Mouse (Mus musculus): ENCODE results near the gene Dnajc16.
"Not testable (repeated sequence)": the region's sequence is repeated elsewhere in the genome, so short reads cannot be mapped to it uniquely, and the experiment has no call there.

The Dnajc16 gene

DNA sequence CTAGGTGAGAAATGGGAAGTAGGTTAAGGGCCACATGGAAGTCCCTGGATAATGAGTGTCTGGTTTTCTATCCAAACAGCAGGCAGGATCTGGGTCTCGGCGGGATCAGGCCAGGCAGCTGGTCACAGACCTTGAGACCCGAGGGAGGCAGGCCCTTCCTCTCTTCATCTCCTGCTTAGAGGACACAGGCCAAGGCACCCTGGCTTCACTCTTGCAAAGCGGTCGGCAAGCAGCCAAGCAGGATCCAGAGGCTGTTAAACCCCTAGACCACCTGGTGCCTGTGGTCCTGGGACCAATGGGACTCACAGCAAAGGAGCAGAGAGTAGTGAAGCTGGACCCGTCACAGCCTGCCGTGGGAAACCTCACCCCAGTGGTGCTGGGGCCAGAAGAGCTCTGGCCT is 5.6 kb upstream of the Dnajc16 start:
- in situ Hi-C loops (cut with MseI, MboI): no loop called here

DNA sequence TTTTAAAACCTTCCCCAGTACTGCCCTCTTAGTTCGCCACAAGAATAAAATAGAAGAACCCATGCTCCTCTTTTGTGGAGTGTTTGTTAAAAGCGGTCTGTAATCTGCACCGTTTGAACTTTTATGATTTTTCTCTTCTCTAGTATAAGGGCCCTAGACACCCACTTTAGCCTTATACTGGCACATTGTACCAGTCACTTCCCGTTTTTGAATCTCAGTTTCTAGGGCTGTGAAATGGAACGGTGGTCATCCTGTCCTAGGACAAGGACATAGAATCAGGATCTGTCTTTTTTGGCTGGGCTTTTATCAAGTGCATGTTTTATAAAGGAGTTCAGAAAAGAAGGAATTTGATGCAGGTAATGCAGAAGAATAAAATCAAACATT is 3.4 kb upstream of the Dnajc16 start:
- in situ Hi-C loops (cut with MseI, MboI): no loop called here

GRCm38 (mm10) chr4:141793282-141794151 is 2.8 kb upstream of the Dnajc16 start, which contains the start of gene Casp9:
Gene Casp9, plus strand, starts transcription at chr4:141793612.
- in situ Hi-C loops (cut with MseI, MboI): no loop called here

- in situ Hi-C loops (cut with MseI, MboI): no loop called here
Observed at GRCm38 (mm10) chr4:141792554-141793281, 2.0 kb upstream of the Dnajc16 start.

GRCm38 (mm10) chr4:141791951-141792350 is 1.2 kb upstream of the Dnajc16 start:
- in situ Hi-C loops (cut with MseI, MboI): no loop called here

DNA sequence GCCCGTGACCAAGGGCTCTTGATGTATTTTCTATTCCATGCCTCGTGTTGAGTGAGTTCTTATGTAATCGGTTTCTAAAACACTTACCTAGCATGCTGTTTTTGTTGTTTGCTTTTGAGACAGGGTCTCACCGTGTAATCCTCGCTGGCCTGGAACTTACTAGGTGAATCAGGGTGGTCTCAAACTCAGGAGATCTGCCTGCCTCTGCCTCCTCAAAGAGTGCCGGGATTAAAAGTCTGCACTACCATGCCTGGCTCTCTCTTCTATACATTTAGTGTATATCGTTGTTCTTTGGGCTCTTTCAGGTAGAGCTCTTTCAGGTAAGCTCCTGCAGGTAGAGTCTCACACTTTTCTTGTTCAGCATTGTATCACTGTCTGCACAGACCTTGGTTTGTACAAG is 755 bp upstream of the Dnajc16 start:
- in situ Hi-C loops (cut with MseI, MboI): no loop called here

- in situ Hi-C loops (cut with MseI, MboI): no loop called here
Observed at GRCm38 (mm10) chr4:141789564-141790218, 1.0 kb downstream of the Dnajc16 start.

GRCm38 (mm10) chr4:141787462-141787861 is 3.3 kb downstream of the Dnajc16 start:
- in situ Hi-C loops (cut with MseI, MboI): no loop called here

GRCm38 (mm10) chr4:141787046-141787445 is 3.7 kb downstream of the Dnajc16 start:
- in situ Hi-C loops (cut with MseI, MboI): no loop called here

- in situ Hi-C loops (cut with MseI, MboI): no loop called here
Observed at GRCm38 (mm10) chr4:141786141-141786540, 4.6 kb downstream of the Dnajc16 start.

DNA sequence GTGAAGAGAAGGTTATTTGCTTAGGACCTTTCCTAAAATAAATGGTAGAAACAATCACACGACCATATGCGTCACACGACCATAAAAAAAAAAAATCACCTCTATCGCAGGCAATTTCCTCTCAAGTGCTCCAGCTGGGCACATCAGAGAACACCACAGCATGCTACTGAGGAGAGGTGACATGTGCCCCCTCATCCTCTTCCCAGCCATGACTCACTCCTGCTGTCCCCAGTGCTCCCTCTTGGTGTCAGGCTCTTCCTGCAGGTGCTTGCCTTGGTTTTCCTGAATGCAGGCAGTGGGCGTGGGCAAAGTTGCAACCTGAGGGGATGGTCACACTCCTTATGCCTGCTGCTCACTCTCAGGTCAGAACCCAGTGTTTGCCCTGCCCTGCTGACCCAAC is 5.9 kb downstream of the Dnajc16 start:
- in situ Hi-C loops (cut with MseI, MboI): no loop called here

- in situ Hi-C loops (cut with MseI, MboI): no loop called here
Observed at GRCm38 (mm10) chr4:141781201-141781985, 9.3 kb downstream of the Dnajc16 start.

DNA sequence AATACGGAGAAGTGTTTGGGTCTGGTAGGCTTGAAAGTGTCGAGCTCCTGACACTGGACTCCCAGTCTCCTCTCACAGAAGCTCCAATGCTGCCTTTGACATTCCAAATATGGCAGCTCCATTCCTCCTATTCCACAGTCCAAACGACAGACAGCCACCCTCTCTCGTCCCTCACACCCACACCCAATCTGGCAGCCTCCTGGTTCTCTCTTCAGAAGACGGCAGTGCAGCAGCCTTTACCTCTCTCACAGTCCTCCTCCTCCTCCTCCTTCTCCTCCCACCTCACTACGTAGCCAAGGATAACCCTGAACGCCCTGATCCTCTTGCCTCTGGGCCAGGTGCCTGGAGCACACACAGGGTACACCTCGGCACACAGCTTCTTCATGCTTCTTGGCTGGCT is 10.9 kb downstream of the Dnajc16 start:
- in situ Hi-C loops (cut with MseI, MboI): no loop called here

- in situ Hi-C loops (cut with MseI, MboI): not testable (repeated sequence)
Observed at GRCm38 (mm10) chr4:141773019-141773418, 17.7 kb downstream of the Dnajc16 start.

- in situ Hi-C loops (cut with MseI, MboI): no loop called here
Observed at GRCm38 (mm10) chr4:141771823-141772222, 18.9 kb downstream of the Dnajc16 start.

DNA sequence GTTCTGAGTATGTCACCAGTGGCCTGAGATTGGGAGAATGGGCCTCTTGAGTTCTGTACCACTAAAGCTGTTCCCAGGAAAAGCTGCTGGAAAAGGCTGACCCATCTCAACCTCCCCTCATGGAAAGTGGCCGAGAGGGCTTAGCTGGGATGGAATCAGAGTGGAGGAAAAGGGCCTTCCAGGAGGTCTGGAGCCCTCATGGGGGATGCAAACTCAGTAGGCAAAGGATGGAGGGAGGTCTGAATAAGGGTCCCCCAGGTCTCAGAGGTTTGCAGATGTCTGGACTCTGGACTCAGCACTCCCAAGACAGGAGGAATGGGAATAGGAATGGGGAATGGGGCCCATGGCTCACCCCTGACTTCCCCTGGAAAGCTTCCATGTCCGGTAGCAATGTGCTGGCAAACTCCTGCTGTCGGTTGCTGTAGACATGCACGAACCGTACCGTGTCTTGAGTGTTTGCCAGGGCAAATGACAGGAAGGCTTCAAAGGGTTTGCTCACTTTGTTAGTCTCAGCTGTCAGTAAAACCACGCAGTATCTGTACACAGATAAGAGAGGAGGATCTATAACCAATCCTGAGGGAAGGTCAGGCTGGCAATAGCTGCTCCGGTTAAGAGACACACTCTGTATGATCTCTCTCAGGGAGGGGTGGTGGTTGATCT is 21.1 kb downstream of the Dnajc16 start:
- in situ Hi-C loops (cut with MseI, MboI): no loop called here

GRCm38 (mm10) chr4:141767353-141768036 is 23.2 kb downstream of the Dnajc16 start:
- in situ Hi-C loops (cut with MseI, MboI): no loop called here

DNA sequence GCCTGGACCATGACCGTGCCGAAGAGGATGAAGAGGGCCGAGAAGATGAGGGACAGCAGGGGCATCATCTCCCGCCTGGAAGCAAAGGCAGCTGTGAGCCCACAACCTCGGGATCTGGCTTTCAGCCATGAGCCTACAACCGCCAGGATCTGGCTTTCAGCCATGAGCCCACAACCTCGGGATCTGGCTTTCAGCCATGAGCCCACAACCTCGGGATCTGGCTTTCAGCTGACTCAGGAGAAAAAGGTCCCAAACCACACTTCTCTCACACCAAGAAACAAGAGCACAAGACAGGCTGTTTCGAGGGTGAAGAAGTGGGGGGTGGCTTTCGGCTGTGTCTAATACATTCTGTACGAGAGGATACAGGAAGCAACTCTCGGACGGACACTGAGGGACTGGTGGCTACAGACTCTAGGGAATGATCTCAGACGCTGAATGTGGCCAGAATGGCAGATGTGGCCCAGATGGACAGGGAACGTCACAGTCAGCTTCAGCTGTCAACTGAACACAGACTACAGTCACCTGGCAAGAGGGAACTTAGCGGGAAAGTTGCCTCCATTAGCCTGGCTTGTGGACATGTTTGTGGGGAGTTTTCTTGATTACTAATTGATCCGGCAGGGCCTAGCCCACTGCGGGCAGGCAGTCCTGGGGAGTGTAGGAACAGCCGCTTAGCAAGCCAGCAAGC is 23.9 kb downstream of the Dnajc16 start:
- in situ Hi-C loops (cut with MseI, MboI): no loop called here

- in situ Hi-C loops (cut with MseI, MboI): no loop called here
Observed at GRCm38 (mm10) chr4:141766316-141766667, 24.4 kb downstream of the Dnajc16 start.

DNA sequence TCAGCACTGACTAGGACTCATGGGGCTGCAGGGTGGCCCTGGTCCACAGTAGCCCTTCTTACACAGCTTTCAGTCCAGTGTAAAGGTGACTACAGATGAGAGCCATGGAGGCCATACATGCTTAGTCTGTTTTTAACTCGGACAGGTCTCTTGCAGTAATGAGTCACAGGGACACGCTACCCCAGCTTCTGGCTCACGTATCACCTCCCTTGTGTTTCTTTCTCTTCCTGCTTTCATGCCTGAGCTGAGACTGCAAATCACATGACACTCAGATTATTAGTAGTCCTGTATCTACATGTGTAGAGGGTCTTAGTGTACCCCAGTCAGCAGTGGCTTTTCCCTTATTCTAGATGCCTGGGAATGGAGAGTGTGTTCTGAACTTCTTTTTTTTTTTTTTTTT is 25.7 kb downstream of the Dnajc16 start:
- in situ Hi-C loops (cut with MseI, MboI): no loop called here

All from mouse trophoblast stem cell (cell line).